Mouse (Mus musculus) spleen, postnatal 10 days (tissue): ENCODE results near the gene A030003K21Rik.

Source experiments
- DNase-seq, 2 experiments: peaks; one replicate each; pipeline ENCODE4 v3.0.0; 2021 to 2022; ENCODE audit warnings: low spot score in 2 of 2

The A030003K21Rik gene

GRCm38 (mm10) chr1:82913025-82913424 is 30.2 kb downstream of the A030003K21Rik start, which contains the start of gene A030005L19Rik:
Gene A030005L19Rik (plus strand): TSS chr1:82913325.
- DNase-seq, result no peak

GRCm38 (mm10) chr1:82905886-82906285 is 37.3 kb downstream of the A030003K21Rik start:
- DNase-seq, result no peak

GRCm38 (mm10) chr1:82901201-82901600 is 42.0 kb downstream of the A030003K21Rik start:
- DNase-seq, result no peak

GRCm38 (mm10) chr1:82900567-82900966 is 42.6 kb downstream of the A030003K21Rik start:
- no peak for DNase-seq

- DNase-seq, result no peak
Observed at GRCm38 (mm10) chr1:82893269-82893668, 49.9 kb downstream of the A030003K21Rik start.
